ENCODE assay signal across 8 mouse cellular contexts in the genomic region with DNA sequence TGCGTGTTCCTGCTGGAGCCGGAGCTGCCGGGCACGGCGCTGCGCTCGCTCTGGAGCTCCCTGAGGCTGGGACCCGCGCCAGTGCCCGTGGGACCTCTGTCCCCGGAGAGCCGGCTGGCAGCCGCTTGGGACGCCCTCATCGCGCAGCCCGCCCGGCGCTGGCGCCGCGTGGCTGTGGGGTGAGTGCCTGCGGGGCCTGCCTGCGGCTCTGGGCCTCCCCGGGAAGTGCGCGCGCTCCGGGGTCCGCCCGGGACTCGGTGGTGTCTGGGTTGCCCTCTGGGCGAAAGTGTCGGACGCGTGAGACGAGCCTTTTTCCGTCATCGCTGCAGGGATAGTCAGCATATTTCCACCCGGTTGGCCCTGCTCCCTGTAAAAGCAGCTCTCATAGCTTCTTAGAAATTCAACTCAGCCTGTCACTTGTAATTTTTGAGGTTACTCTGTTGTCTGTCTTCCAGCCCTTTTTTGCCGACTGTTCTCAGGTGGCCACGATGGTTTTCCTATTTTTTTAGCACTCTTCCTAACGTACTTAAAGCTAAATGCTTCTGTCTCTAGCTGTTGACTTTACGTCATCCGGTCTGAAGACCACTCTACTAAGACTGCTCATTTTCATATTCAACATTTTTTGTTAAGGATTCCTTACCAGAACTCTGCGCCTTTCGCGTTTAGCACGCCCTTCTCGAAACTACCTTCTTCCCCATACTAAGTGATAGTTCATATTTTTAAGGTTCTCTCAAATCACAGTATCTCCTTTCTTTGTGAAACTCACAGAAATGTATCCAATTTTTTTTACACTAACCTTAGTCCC. TPM values are rescaled to one million over a fixed set of nuclear protein-coding genes. Genes with fewer than 3 reads are reported as not detected.
A peak's percentile ranks its signal among the peaks of the same experiment; 100 is the strongest.
DNase-seq lines count a peak whose midpoint lies in the region; ATAC-seq and TF ChIP-seq lines count a peak whose summit lies in the region.

No protein-coding gene starts in this region.

- peak overlapping the region; percentile 87 for H3K4me2 ChIP-seq in heart, embryonic 14.5 days (ENCODE audit: low read length)
- peak overlapping the region; percentile 79 for H3K4me2 ChIP-seq in forebrain, embryonic 12.5 days
- H3K4me2 ChIP-seq in liver, embryonic 15.5 days, result peak overlapping the region; percentile 99

- intact Hi-C loops in heart, postnatal 25 days (cut with DNase I), result loop anchor here (2.0 kb wide), 1 partner anchor 193 kb away; no protein-coding TSS in a partner anchor
- intact Hi-C loops in left cerebral cortex, postnatal 10 days (cut with DNase I), result no loop called here

- H3K27me3 ChIP-seq in heart, embryonic 14.5 days (ENCODE audit: control insufficient read depth, insufficient read depth, low read length), result no peaks in the 10 kb centered on the region
- H3K27me3 ChIP-seq in E14TG2a.4 (ENCODE audit: insufficient read depth, low read length), result peaks cover 8% of the 10 kb centered on the region; the same call in 1 of the 2 replicates
- H3K27me3 ChIP-seq in forebrain, embryonic 12.5 days, result no peaks in the 10 kb centered on the region
- no peaks in the 10 kb centered on the region for H3K27me3 ChIP-seq in liver, embryonic 15.5 days

- H3K4me1 ChIP-seq in heart, embryonic 14.5 days (ENCODE audit: control insufficient read depth in 2 of 2, insufficient read depth in 2 of 2, low read length in 2 of 2), result peaks cover 10 to 19% of the 10 kb centered on the region in 2 experiments
- peaks cover 54% of the 10 kb centered on the region for H3K4me1 ChIP-seq in E14TG2a.4 (replicated peaks; ENCODE audit: low read depth, low read length)
- peaks cover 31% of the 10 kb centered on the region for H3K4me1 ChIP-seq in forebrain, embryonic 12.5 days
- peaks cover 83% of the 10 kb centered on the region for H3K4me1 ChIP-seq in liver, embryonic 15.5 days (replicated peaks)

- WGBS in heart, embryonic 14.5 days, result 1% methylated on average over 49 of the region's 50 CpGs
- WGBS in forebrain, embryonic 12.5 days, result 2% methylated on average over 50 of the region's 50 CpGs
- WGBS in liver, embryonic 15.5 days (ENCODE audit: insufficient replicate concordance), result 1% methylated on average over 49 of the region's 50 CpGs

- H3K4me3 ChIP-seq in heart, embryonic 14.5 days (ENCODE audit: control insufficient read depth in 1 of 2, insufficient read depth in 1 of 2, low read depth in 1 of 2, low read length in 2 of 2), result peak overlapping the region; percentile 87 to 92
- H3K4me3 ChIP-seq in E14TG2a.4 (replicated peaks; ENCODE audit: low read length), result peak overlapping the region; percentile 99
- H3K4me3 ChIP-seq in forebrain, embryonic 12.5 days (replicated peaks), result peak overlapping the region; percentile 68
- peak overlapping the region; percentile 95 for H3K4me3 ChIP-seq in liver, embryonic 15.5 days (replicated peaks)

- peak; percentile 56; the same call in 1 of the 2 replicates for ATAC-seq in heart, embryonic 14.5 days (ENCODE audit: insufficient number of reproducible peaks, insufficient read depth, low FRiP score, low read depth)
- peak; percentile 83 for ATAC-seq in forebrain, embryonic 12.5 days (ENCODE audit: low FRiP score)
- ATAC-seq in liver, embryonic 15.5 days (ENCODE audit: insufficient read depth), result peak; percentile 68

- no peak for DNase-seq in heart, postnatal 25 days (ENCODE audit: low spot score)
- no peak for DNase-seq in left cerebral cortex, postnatal 10 days (ENCODE audit: extremely low spot score in 1 of 2, low spot score in 2 of 2)
- no peak for DNase-seq in gastrocnemius, postnatal 4 days (ENCODE audit: low spot score in 2 of 2)
- DNase-seq in adrenal gland, postnatal 14 days, result no peak

- no peaks in the 10 kb centered on the region for H3K9me3 ChIP-seq in heart, embryonic 14.5 days (ENCODE audit: control insufficient read depth, low read length)
- no peaks in the 10 kb centered on the region for H3K9me3 ChIP-seq in E14TG2a.4 (ENCODE audit: low read length)
- H3K9me3 ChIP-seq in forebrain, embryonic 12.5 days, result no peaks in the 10 kb centered on the region
- H3K9me3 ChIP-seq in liver, embryonic 15.5 days (replicated peaks), result no peaks in the 10 kb centered on the region

- no peak for TF ChIP-seq CTCF in E14TG2a.4 (conservative IDR thresholded peaks at IDR 0.05; ENCODE audit: low read length)

- H3K36me3 ChIP-seq in heart, embryonic 14.5 days (ENCODE audit: control insufficient read depth, insufficient read depth, low read length), result no peaks in the 10 kb centered on the region
- H3K36me3 ChIP-seq in E14TG2a.4 (ENCODE audit: insufficient read depth, low read length), result peaks cover 42% of the 10 kb centered on the region
- no peaks in the 10 kb centered on the region for H3K36me3 ChIP-seq in forebrain, embryonic 12.5 days (replicated peaks)
- no peaks in the 10 kb centered on the region for H3K36me3 ChIP-seq in liver, embryonic 15.5 days (replicated peaks)

- H3K27ac ChIP-seq in heart, embryonic 14.5 days (replicated peaks in 1 of 2; ENCODE audit: control insufficient read depth in 1 of 2, insufficient read depth in 1 of 2, low read depth in 2 of 2, low read length in 2 of 2), result peak overlapping the region; percentile 85 to 91
- peak overlapping the region; percentile 86 for H3K27ac ChIP-seq in forebrain, embryonic 12.5 days
- peak overlapping the region; percentile 88 for H3K27ac ChIP-seq in liver, embryonic 15.5 days (replicated peaks)

- H3K9ac ChIP-seq in heart, embryonic 14.5 days (ENCODE audit: low read length), result peak overlapping the region; percentile 91
- H3K9ac ChIP-seq in forebrain, embryonic 12.5 days, result peak overlapping the region; percentile 76
- H3K9ac ChIP-seq in liver, embryonic 15.5 days, result peak overlapping the region; percentile 89

RNA-seq across cellular contexts. Expression of a gene that starts 0.5 kb away (rescaled TPM):
- 24.0 and 24.1 TPM in 2 replicates for polyA plus RNA-seq in heart, embryonic 14.5 days (2014; fragmentation: Nextera tagmentation; extraction: Ambion mirVana)
- total RNA-seq in heart, postnatal 25 days (2021), result 1 to 10 TPM; 7.5 to 8.3 TPM
- polyA plus RNA-seq in forebrain, embryonic 12.5 days (2016; fragmentation: Nextera tagmentation; extraction: Ambion mirVana), result 28.4 and 29.0 TPM in 2 replicates
- 25.4 and 29.1 TPM in 2 replicates for polyA plus RNA-seq in liver, embryonic 15.5 days (2015; fragmentation: Nextera tagmentation; extraction: Ambion mirVana)
- 10 to 100 TPM; 16.7 to 18.5 TPM for total RNA-seq in left cerebral cortex, postnatal 10 days (2021)
- total RNA-seq in gastrocnemius, postnatal 4 days (2021), result 10 to 100 TPM; 17.3 to 17.6 TPM
- total RNA-seq in adrenal gland, postnatal 14 days (2021), result 24.9 and 28.8 TPM in 2 replicates
